Mouse (Mus musculus): Measurements from ENCODE around the gene Ccdc9b.
A peak's percentile ranks its signal among the peaks of the same experiment; 100 is the strongest.

DNA sequence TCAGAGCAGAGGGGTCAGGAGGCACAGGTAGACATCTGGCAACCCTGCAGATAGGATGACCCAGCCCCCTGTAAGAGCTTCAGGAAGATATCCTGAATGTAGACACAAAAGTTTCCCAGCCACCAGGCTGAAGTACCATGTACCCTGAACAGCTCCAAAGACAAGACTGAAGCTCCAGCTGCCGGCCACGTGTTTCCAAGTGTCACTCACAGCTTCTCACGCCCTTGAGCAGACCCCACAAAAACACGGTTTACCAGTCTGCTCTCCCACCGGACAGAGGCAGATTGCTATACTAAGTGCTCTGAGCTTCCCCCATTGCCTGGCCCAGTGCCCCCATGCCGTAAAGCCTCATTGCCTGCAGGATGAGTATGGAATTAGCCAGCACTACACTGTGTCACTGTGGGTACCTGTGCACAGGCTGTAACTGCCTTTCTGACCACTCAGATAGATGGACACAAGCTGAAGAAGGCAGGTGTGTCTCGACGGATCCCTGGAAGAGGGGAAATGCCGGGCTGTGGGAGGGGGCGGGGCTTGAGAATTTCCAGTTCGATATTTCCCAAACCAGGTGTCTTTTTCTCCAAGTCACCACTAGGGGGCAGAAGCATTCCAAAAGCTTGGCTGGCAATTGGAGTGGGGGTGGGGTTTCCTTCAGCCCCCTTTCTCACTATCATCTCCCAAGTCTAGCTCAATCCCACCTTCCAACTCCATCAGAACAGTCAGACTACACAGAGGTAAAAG lies 1.8 kb upstream of the Ccdc9b start:
- TF ChIP-seq CTCF (IDR thresholded peaks at IDR 0.05; ENCODE audit: insufficient read depth, low read length) (peak; percentile 53), POLR2A (IDR thresholded peaks at IDR 0.05; ENCODE audit: borderline replicate concordance, extremely low read depth, low read depth, low read length) (no peak)
